Mouse (Mus musculus): ENCODE data around the gene Ifitm5. TPM values are rescaled to one million over a fixed set of nuclear protein-coding genes. Genes with fewer than 3 reads are reported as not detected.

The Ifitm5 gene
- under 1 TPM in 1 of 2 experiments, not detected in 1; 0.57 TPM for polyA plus RNA-seq (2017; shearing (Covaris generic))

GRCm38 (mm10) chr7:140949824-140950530, at the start of gene Ifitm5:
Ifitm5 (minus strand) TSS chr7:140950291.

GRCm38 (mm10) chr7:140966921-140967320, 16.8 kb upstream of the Ifitm5 start, which contains the start of gene Ifitm1:
Ifitm1 (plus strand) TSS chr7:140967221.

GRCm38 (mm10) chr7:140955758-140956555, 5.9 kb upstream of the Ifitm5 start, which contains the start of the genes Gm45717 and Ifitm2:
Gm45717 (minus strand) TSS chr7:140955937.
Ifitm2 (minus strand) TSS chr7:140955987.

GRCm38 (mm10) chr7:140941222-140942051, 8.7 kb downstream of the Ifitm5 start, which contains the start of gene Pgghg:
Pgghg (plus strand) TSS chr7:140941391.

GRCm38 (mm10) chr7:140920418-140921029, 29.6 kb downstream of the Ifitm5 start, which contains the start of gene Nlrp6:
Nlrp6 (plus strand) TSS chr7:140920902.

GRCm38 (mm10) chr7:140900220-140900619, 49.9 kb downstream of the Ifitm5 start, which contains the start of gene Cox8b:
Cox8b (minus strand) TSS chr7:140900446.

Other genes starting within 250 kb of the Ifitm5 start
- gene Cyp2e1, start 186.6 kb downstream of the Ifitm5 start, polyA plus RNA-seq (2017; shearing (Covaris generic)) = under 1 TPM in 1 of 2 experiments, not detected in 1; 0.26 TPM
- 1 to 10 TPM in 1 of 2 experiments, under 1 TPM in 1; 0.32 to 1.6 TPM for gene Syce1, start 162.4 kb downstream of the Ifitm5 start, polyA plus RNA-seq (2017; shearing (Covaris generic))
- gene Zfp941, start 128.1 kb downstream of the Ifitm5 start, polyA plus RNA-seq (2017; shearing (Covaris generic)) = under 1 TPM; 0.11 to 0.17 TPM
- not detected for gene Urah, start 115.3 kb downstream of the Ifitm5 start, polyA plus RNA-seq (2017; shearing (Covaris generic))
- gene Scgb1c1, start 104.7 kb downstream of the Ifitm5 start, polyA plus RNA-seq (2017; shearing (Covaris generic)) = not detected
- gene Odf3, start 102.5 kb downstream of the Ifitm5 start, polyA plus RNA-seq (2017; shearing (Covaris generic)) = not detected
- under 1 TPM in 1 of 2 experiments, not detected in 1; 0.43 TPM for gene Gm45785, start 94.0 kb downstream of the Ifitm5 start, polyA plus RNA-seq (2017; shearing (Covaris generic))
- gene Ric8a, start 93.3 kb downstream of the Ifitm5 start, polyA plus RNA-seq (2017; shearing (Covaris generic)) = 100 to 1,000 TPM; 101 to 128 TPM
- gene Bet1l, start 92.7 kb downstream of the Ifitm5 start, polyA plus RNA-seq (2017; shearing (Covaris generic)) = 10 to 100 TPM; 46.6 to 46.7 TPM
- 100 to 1,000 TPM; 232 to 235 TPM for gene Psmd13, start 68.3 kb downstream of the Ifitm5 start, polyA plus RNA-seq (2017; shearing (Covaris generic))
- gene Sirt3, start 68.0 kb downstream of the Ifitm5 start, polyA plus RNA-seq (2017; shearing (Covaris generic)) = 10 to 100 TPM in 1 of 2 experiments, 1 to 10 TPM in 1; 4.9 to 10.0 TPM
- gene Cox8b, start 49.8 kb downstream of the Ifitm5 start, polyA plus RNA-seq (2017; shearing (Covaris generic)) = not detected
- gene Nlrp6, start 29.4 kb downstream of the Ifitm5 start, polyA plus RNA-seq (2017; shearing (Covaris generic)) = under 1 TPM in 1 of 2 experiments, not detected in 1; 0.24 TPM
- 10 to 100 TPM; 20.0 to 39.9 TPM for gene Pgghg, start 8.9 kb downstream of the Ifitm5 start, polyA plus RNA-seq (2017; shearing (Covaris generic))
- not detected for gene Gm45717, start 5.6 kb upstream of the Ifitm5 start, polyA plus RNA-seq (2017; shearing (Covaris generic))
- 100 to 1,000 TPM in 1 of 2 experiments, 10 to 100 TPM in 1; 67.1 to 119 TPM for gene Ifitm2, start 5.7 kb upstream of the Ifitm5 start, polyA plus RNA-seq (2017; shearing (Covaris generic))
- 10 to 100 TPM in 1 of 2 experiments, 1 to 10 TPM in 1; 2.5 to 20.2 TPM for gene Ifitm1, start 16.9 kb upstream of the Ifitm5 start, polyA plus RNA-seq (2017; shearing (Covaris generic))
- 10 to 100 TPM; 14.6 to 31.5 TPM for gene Ifitm3, start 60.5 kb upstream of the Ifitm5 start, polyA plus RNA-seq (2017; shearing (Covaris generic))
- gene Ifitm6, start 67.6 kb upstream of the Ifitm5 start, polyA plus RNA-seq (2017; shearing (Covaris generic)) = 1 to 10 TPM in 1 of 2 experiments, under 1 TPM in 1; 0.75 to 1.2 TPM
- gene Gm17387, start 78.8 kb upstream of the Ifitm5 start, polyA plus RNA-seq (2017; shearing (Covaris generic)) = not detected
- 10 to 100 TPM in 1 of 2 experiments, 1 to 10 TPM in 1; 9.9 to 21.4 TPM for gene B4galnt4, start 110.8 kb upstream of the Ifitm5 start, polyA plus RNA-seq (2017; shearing (Covaris generic))
- gene Pkp3, start 127.9 kb upstream of the Ifitm5 start, polyA plus RNA-seq (2017; shearing (Covaris generic)) = 100 to 1,000 TPM; 238 to 385 TPM
- 100 to 1,000 TPM; 176 to 187 TPM for gene Sigirr, start 150.3 kb upstream of the Ifitm5 start, polyA plus RNA-seq (2017; shearing (Covaris generic))
- gene Ano9, start 167.5 kb upstream of the Ifitm5 start, polyA plus RNA-seq (2017; shearing (Covaris generic)) = not detected
- gene Ptdss2, start 172.1 kb upstream of the Ifitm5 start, polyA plus RNA-seq (2017; shearing (Covaris generic)) = 10 to 100 TPM; 17.3 to 22.2 TPM
- gene Rnh1, start 222.6 kb upstream of the Ifitm5 start, polyA plus RNA-seq (2017; shearing (Covaris generic)) = 100 to 1,000 TPM; 107 to 150 TPM
- 10 to 100 TPM; 56.0 to 61.9 TPM for gene Hras, start 243.7 kb upstream of the Ifitm5 start, polyA plus RNA-seq (2017; shearing (Covaris generic))
- gene Lrrc56, start 243.9 kb upstream of the Ifitm5 start, polyA plus RNA-seq (2017; shearing (Covaris generic)) = 1 to 10 TPM; 2.2 to 5.0 TPM

All from activated CD4-positive, CD25-positive, alpha-beta regulatory T cell (primary cell).